Mouse (Mus musculus) liver, embryonic 11.5 days (tissue): ENCODE results near the gene Gxylt2. TPM values are rescaled to one million over a fixed set of nuclear protein-coding genes. Genes with fewer than 3 reads are reported as not detected.

Experiments
- ATAC-seq: fragments of 200-750 bp; cut with Nextera tagmentation; replicated peaks from 2 replicates; pipeline ENCODE4 v1.8.0; 2017; ENCODE audit warnings: moderate number of reproducible peaks, mild to moderate bottlenecking, moderate TSS enrichment, moderate library complexity; ENCODE audit not compliant: low FRiP score
- DNase-seq: peaks from one replicate; pipeline ENCODE4 v3.0.0-alpha.2; 2017; ENCODE audit warnings: low spot score
- H3K27ac ChIP-seq: fragments of 300-500 bp; sonication (generic); 2 replicates; pipeline ENCODE4 v1.5.1; 2014; ENCODE audit warnings: mild to moderate bottlenecking, low read depth, low read length, control low read depth
- H3K27me3 ChIP-seq: fragments of 300-500 bp; sonication (generic); replicated peaks from 2 replicates; pipeline ENCODE4 v1.6.1; 2014; ENCODE audit warnings: low read length, mixed read lengths; ENCODE audit not compliant: control insufficient read depth, insufficient read depth
- H3K36me3 ChIP-seq: fragments of 300-500 bp; sonication (generic); 2 replicates; pipeline ENCODE4 v1.6.1; 2014; ENCODE audit warnings: mild to moderate bottlenecking, low read length, moderate library complexity, mixed read lengths; ENCODE audit not compliant: control insufficient read depth, insufficient read depth
- H3K4me1 ChIP-seq: fragments of 300-500 bp; sonication (generic); replicated peaks from 2 replicates; pipeline ENCODE4 v1.6.1; 2014; ENCODE audit warnings: low read length, mixed read lengths; ENCODE audit not compliant: control insufficient read depth, insufficient read depth
- H3K4me2 ChIP-seq: fragments of 300-500 bp; sonication (generic); 2 replicates; pipeline ENCODE4 v1.6.1; 2014; ENCODE audit warnings: mild to moderate bottlenecking, control low read depth, moderate library complexity
- H3K4me3 ChIP-seq: fragments of 300-500 bp; sonication (generic); 2 replicates; pipeline ENCODE4 v1.5.1; 2014; ENCODE audit warnings: low read depth, low read length, control low read depth
- H3K9ac ChIP-seq: fragments of 300-500 bp; sonication (generic); 2 replicates; pipeline ENCODE4 v1.6.1; 2014; ENCODE audit warnings: low read depth, low read length, control low read depth
- H3K9me3 ChIP-seq: fragments of 300-500 bp; sonication (generic); 2 replicates; pipeline ENCODE4 v1.6.1; 2016; ENCODE audit warnings: low read length, inconsistent platforms, mixed read lengths; ENCODE audit not compliant: control insufficient read depth
- WGBS: fragments of 180-500 bp; shearing (Covaris S2); extraction: QIAGEN DNeasy Blood & Tissue Kit; methylation state at CpG from one replicate; pipeline ENCODE4 v1.1.7; 2014; 5-methylcytosine and 5-hydroxymethylcytosine counted together
- polyA plus RNA-seq: library from polyadenylated mRNA; unstranded; fragments of >200 nt; fragmentation: Nextera tagmentation; extraction: Ambion mirVana; gene quantifications from 2 replicates; pipeline ENCODE4 v1.2.1, GENCODE M21; 2014

Gene Gxylt2
- polyA plus RNA-seq, 1 experiment from 2014 or later = 0.96 TPM

DNA sequence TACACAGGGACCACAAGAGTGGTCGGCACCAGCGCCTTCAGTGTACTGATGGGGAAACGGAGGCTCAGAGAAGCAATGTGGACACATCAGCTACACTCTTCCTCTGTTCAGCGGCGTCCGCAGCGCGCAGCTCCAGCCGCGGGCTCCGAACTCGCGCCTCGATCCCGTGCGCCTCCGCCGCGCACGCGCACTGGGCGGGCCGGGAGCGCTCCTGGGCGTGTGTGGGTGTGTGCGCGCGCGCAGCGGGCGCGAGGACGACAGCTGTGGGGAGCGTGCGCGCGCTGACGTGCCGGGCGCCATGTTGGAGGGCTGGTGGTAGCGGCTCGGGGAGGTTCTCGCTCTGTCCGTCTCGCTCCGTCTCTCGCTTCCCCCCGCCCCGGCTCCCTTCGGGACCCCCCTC lies 128.8 kb downstream of the Gxylt2 start, which contains the start of gene Ppp4r2:
Gene Ppp4r2, plus strand, starts transcription at position 268 of the 400 bp plus-strand sequence.
- WGBS = under 1% methylated on average over 40 of the region's 50 CpGs
- peaks cover 12% of the 10 kb centered on the region for H3K4me1 ChIP-seq
- no peaks in the 10 kb centered on the region for H3K27me3 ChIP-seq
- no peaks in the 10 kb centered on the region for H3K9me3 ChIP-seq
- peak within 1 kb of the TSS; percentile 80 for H3K27ac ChIP-seq
- H3K36me3 ChIP-seq = peaks cover 21% of the 10 kb centered on the region
- peak; percentile 92 for ATAC-seq
- peak within 1 kb of the TSS; percentile 75 for H3K4me2 ChIP-seq
- H3K4me3 ChIP-seq = peak within 1 kb of the TSS; percentile 77
- peak within 1 kb of the TSS; percentile 82 for H3K9ac ChIP-seq
- peak; percentile 86 for DNase-seq

DNA sequence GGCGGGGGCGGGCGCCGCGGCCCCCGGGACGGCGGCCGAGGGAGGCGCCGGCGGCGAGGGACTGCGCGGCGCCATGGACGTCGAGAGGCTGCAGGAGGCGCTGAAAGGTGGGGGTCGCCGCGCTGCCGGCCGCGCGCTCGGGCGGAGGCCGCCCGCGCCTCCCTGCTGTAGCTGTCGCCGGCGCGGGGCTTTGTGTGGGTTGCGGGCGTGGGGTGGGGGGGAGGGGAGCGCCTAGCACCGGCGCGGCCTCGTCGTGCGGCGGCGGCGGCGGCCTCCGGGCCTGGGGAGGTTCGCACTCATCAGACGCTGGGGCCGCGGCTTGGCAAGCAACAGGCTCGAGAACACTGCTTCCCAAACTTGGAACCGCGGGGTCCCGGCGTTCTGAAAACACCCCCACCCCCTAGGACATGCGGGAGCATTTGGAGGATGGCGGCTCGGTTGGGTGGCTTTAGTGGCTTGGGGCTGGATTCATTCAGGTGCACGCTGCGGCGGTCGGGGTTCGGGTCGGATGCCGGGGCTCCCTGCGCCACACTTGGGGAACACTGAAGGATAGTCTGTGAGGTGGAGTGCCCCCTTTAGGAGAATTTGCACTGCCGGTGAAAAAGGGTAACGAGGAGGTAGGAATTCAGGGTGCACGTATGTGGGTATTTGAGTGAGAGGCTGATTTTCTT lies 129.4 kb downstream of the Gxylt2 start:
- WGBS = under 1% methylated on average over 42 of the region's 72 CpGs
- peak overlapping the region; percentile 77 for H3K4me3 ChIP-seq
- peaks cover 12% of the 10 kb centered on the region for H3K4me1 ChIP-seq
- peak; percentile 79 for ATAC-seq
- H3K36me3 ChIP-seq = peaks cover 23% of the 10 kb centered on the region
- peak overlapping the region; percentile 82 for H3K9ac ChIP-seq
- peak overlapping the region; percentile 80 for H3K27ac ChIP-seq
- no peaks in the 10 kb centered on the region for H3K27me3 ChIP-seq
- peak overlapping the region; percentile 75 for H3K4me2 ChIP-seq
- DNase-seq = peak; percentile 77
- H3K9me3 ChIP-seq = no peaks in the 10 kb centered on the region

DNA sequence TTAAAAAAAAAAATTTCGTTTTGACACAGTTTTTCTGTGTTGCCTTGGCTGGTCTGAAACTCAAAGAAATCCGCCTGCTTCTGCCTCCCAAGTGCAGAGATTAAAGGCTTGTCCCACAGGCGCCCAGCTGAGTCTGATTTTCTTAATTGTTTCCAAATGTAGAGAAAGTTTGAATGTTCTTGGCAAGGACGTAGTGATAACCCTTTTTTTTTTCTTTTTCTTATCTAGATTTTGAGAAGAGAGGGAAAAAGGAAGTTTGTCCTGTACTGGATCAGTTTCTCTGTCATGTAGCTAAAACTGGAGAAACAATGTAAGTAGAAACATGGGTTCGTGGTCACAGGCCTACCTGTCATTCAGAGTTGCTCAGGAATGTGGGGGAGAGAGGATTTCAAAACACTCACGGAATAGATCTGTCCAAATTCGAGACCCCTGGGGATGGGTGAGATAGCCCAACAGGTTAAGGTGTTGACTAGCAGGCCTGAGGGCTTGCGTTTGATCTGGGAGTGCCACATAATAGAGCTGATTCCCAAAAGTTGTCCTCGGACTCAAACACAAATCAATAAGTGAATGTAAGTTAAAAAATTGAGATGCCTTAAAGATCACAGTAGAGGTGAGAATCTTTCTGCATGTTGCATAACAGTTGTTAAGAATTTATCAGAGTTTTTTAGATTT lies 130.1 kb downstream of the Gxylt2 start:
- Histone ChIP-seq H3K27me3 (no peaks in the 10 kb centered on the region), H3K27ac (no peak overlapping the region), H3K4me1 (peaks cover 12% of the 10 kb centered on the region), H3K4me2 (peak overlapping the region; percentile 75), H3K9me3 (no peaks in the 10 kb centered on the region), H3K9ac (peak overlapping the region; percentile 82), H3K36me3 (peaks cover 28% of the 10 kb centered on the region), H3K4me3 (peak overlapping the region; percentile 77)
- no peak for ATAC-seq
- WGBS = 29% methylated on average over 9 of the region's 9 CpGs
- DNase-seq = no peak

DNA sequence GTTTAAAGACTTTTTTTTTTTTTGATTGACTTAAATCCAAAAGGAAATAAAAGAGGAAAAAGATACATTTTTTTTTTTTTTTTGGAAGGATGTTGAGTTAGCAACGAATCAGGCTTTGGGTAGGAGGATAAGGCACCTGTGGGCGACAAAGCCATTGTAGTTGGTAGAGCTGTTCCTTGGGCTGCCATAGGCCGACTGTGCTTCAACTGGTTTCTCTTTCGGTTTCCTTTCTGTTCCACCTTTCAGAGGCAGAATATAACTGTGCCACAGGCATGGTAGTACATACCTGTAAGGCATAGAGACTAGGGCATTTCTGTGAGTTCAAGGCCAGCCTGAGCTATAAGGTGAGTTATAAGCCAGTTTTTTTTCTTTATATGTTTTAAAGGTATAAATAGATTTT lies 140.5 kb downstream of the Gxylt2 start:
- WGBS = 86% methylated on average over 4 of the region's 4 CpGs

DNA sequence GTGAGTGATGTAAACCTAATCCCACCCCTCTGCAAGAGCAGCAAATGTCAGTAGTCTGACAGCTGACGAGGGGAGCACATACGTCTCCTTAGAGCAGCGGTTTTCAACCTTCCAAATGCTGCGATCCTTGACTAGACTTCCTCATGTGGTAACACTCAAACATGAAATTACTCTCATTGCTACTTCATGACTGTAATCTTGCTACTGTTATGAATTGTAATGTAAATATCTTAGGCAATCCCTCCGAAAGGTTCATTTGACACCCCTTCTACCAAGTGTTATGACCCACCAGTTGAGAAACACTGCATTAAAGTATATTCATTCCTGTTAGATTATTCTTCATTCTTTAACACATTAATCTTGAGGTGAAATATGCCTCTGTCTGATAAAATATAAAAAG lies 142.7 kb downstream of the Gxylt2 start:
- ATAC-seq = no peak
- Histone ChIP-seq H3K4me1 (peaks cover 16% of the 10 kb centered on the region), H3K27me3 (no peaks in the 10 kb centered on the region), H3K4me3 (no peak overlapping the region), H3K9ac (no peak overlapping the region), H3K36me3 (peaks cover 10% of the 10 kb centered on the region; the same call in 1 of the 2 replicates), H3K4me2 (no peak overlapping the region), H3K27ac (no peak overlapping the region), H3K9me3 (no peaks in the 10 kb centered on the region)
- 86% methylated on average over 5 of the region's 5 CpGs for WGBS
- DNase-seq = no peak

More for the DNA sequence above, 140.5 kb downstream of the Gxylt2 start:
- Histone ChIP-seq H3K4me3 (no peak overlapping the region), H3K4me1 (peaks cover 4% of the 10 kb centered on the region; the same call in 1 of the 2 replicates), H3K9me3 (no peaks in the 10 kb centered on the region), H3K9ac (no peak overlapping the region), H3K4me2 (no peak overlapping the region), H3K27ac (no peak overlapping the region), H3K36me3 (peaks cover 22% of the 10 kb centered on the region), H3K27me3 (no peaks in the 10 kb centered on the region)
- no peak for ATAC-seq
- no peak for DNase-seq

DNA sequence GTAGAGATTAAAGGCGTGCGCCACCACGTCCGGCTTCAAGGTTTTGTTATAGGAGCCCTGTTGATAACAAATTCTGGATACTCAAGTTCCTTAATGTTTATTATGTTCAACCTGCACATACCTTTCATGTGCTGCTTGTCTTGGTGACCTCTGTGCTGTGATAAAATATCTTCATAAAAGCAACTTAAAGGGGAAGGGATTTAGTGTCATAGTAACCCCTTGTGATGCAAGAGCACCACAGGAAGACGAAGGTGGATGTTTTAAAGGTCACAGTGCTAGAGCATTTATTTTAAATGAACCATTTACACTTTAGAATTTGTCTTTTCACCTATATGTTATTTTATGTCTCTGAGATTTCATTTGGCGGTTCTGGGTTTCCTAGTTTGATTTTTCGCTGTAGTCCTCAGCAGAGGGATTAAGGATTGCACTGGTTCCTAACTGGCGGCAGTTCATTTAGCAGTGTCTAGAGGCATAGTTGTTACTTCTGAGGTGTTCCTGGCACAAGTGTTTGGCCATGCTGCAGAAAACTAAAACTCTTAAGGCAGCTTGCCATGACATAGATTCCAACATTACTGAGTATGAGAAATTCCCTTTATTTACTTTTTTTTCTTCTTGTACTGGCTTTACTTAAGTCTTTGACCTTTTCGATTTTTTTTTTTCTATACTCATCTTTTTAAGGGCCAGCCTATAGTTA lies 144.3 kb downstream of the Gxylt2 start:
- Histone ChIP-seq H3K4me1 (peaks cover 16% of the 10 kb centered on the region), H3K27ac (no peak overlapping the region), H3K9me3 (no peaks in the 10 kb centered on the region), H3K4me2 (no peak overlapping the region), H3K4me3 (no peak overlapping the region), H3K27me3 (no peaks in the 10 kb centered on the region), H3K9ac (no peak overlapping the region), H3K36me3 (peaks cover 5% of the 10 kb centered on the region; the same call in 1 of the 2 replicates)
- ATAC-seq = no peak
- WGBS = 88% methylated on average over 9 of the region's 9 CpGs
- no peak for DNase-seq

DNA sequence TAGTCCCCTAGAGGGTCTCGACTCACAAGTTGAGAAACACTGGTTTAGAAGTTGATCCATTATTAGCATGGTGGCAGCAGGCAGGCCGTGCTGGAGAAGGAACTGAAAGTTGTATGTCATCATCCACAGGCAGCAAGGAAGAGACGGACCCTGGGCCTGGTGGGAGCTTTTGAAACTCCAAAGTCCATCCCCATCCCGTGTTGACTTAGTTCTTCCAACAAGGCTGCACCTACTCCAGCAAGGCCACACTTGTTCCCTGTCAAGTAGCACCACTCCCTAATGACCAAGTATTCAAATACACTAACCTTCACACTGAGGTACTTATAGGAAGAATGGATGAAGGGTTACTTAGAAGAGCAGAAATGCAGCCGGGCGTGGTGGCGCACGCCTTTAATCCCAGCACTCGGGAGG lies 146.1 kb downstream of the Gxylt2 start:
- no peaks in the 10 kb centered on the region for H3K27me3 ChIP-seq
- no peak overlapping the region for H3K27ac ChIP-seq
- DNase-seq (no peak), ATAC-seq (0 out of 2 replicates have a peak, but pooled peaks have one; percentile 20)
- peaks cover 16% of the 10 kb centered on the region for H3K4me1 ChIP-seq
- H3K9ac ChIP-seq = no peak overlapping the region
- peaks cover 11% of the 10 kb centered on the region for H3K36me3 ChIP-seq
- no peak overlapping the region for H3K4me2 ChIP-seq
- H3K4me3 ChIP-seq = no peak overlapping the region
- no peaks in the 10 kb centered on the region for H3K9me3 ChIP-seq
- WGBS = 81% methylated on average over 9 of the region's 9 CpGs

DNA sequence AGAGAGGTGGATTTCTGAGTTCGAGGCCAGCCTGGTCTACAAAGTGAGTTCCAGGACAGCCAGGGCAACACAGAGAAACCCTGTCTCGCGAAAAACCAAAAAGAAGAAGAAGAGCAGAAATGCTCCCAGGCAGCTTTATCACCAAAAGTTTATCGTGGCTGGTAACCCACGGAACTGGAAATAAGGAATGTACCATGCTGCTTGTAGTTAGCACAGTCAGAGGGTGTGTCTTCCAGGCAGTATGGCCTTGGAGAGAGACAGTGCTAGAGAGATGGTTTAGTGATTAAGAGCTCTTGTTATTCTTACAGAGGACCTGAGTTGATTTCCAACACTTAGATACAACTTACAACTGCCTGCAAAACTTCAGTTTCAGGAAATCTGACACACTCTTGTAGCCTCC lies 146.5 kb downstream of the Gxylt2 start:
- Histone ChIP-seq H3K9me3 (no peaks in the 10 kb centered on the region), H3K27me3 (no peaks in the 10 kb centered on the region), H3K4me3 (no peak overlapping the region), H3K9ac (no peak overlapping the region), H3K4me1 (peaks cover 16% of the 10 kb centered on the region), H3K4me2 (no peak overlapping the region), H3K27ac (no peak overlapping the region), H3K36me3 (peaks cover 11% of the 10 kb centered on the region)
- no peak for DNase-seq
- WGBS = 60% methylated on average over 5 of the region's 5 CpGs
- ATAC-seq = no peak
